Comparison of ENCODE assay signal across 8 mouse cellular contexts in genomic region chr13:47042024-47042633, GRCm38 (mm10). TPM values are rescaled to one million over a fixed set of nuclear protein-coding genes. Genes with fewer than 3 reads are reported as not detected.
A peak's percentile ranks its signal among the peaks of the same experiment; 100 is the strongest.
DNase-seq lines count a peak whose midpoint lies in the region; ATAC-seq and TF ChIP-seq lines count a peak whose summit lies in the region.

No protein-coding gene starts in this region.

- no peaks in the 10 kb centered on the region for H3K36me3 ChIP-seq in lung, embryonic 16.5 days (ENCODE audit: control insufficient read depth, insufficient read depth, low read length)
- H3K36me3 ChIP-seq in forebrain, embryonic 15.5 days: 0 out of 2 replicates have a peak, but pooled peaks cover 5% of the 10 kb centered on the region
- H3K36me3 ChIP-seq in kidney, postnatal 0 days (ENCODE audit: insufficient read depth, low read length): no peaks in the 10 kb centered on the region
- H3K36me3 ChIP-seq in neural tube, embryonic 14.5 days (ENCODE audit: control insufficient read depth, insufficient read depth, low read length): no peaks in the 10 kb centered on the region

- ATAC-seq in lung, embryonic 16.5 days (ENCODE audit: low read depth): no peak
- ATAC-seq in forebrain, embryonic 15.5 days (replicated peaks): no peak
- ATAC-seq in kidney, postnatal 0 days (replicated peaks; ENCODE audit: low FRiP score, low read depth): no peak
- ATAC-seq in neural tube, embryonic 14.5 days (ENCODE audit: low read depth): no peak

- H3K27ac ChIP-seq in lung, embryonic 16.5 days (ENCODE audit: low read length): no peak overlapping the region
- H3K27ac ChIP-seq in forebrain, embryonic 15.5 days (replicated peaks): 0 out of 2 replicates have a peak overlapping the region, but pooled peaks have one; percentile 70
- peak overlapping the region; percentile 75; the same call in 1 of the 2 replicates for H3K27ac ChIP-seq in kidney, postnatal 0 days
- H3K27ac ChIP-seq in neural tube, embryonic 14.5 days (ENCODE audit: low read depth, low read length): peak overlapping the region; percentile 48; the same call in 1 of the 2 replicates

- peak overlapping the region; percentile 46; the same call in 1 of the 2 replicates for H3K9ac ChIP-seq in lung, embryonic 16.5 days (ENCODE audit: low read length)
- no peak overlapping the region for H3K9ac ChIP-seq in forebrain, embryonic 15.5 days (replicated peaks)
- peak overlapping the region; percentile 1; the same call in 1 of the 2 replicates for H3K9ac ChIP-seq in kidney, postnatal 0 days (ENCODE audit: low read depth, low read length)
- H3K9ac ChIP-seq in neural tube, embryonic 14.5 days (replicated peaks; ENCODE audit: low read depth, low read length): no peak overlapping the region

- no peak for DNase-seq in lung, postnatal 25 days (ENCODE audit: low spot score)
- peak; percentile 56 for DNase-seq in kidney, postnatal 0 days (ENCODE audit: low spot score)
- no peak for DNase-seq in right cerebral cortex, postnatal 4 days
- no peak for DNase-seq in right cerebral cortex, postnatal 25 days
- DNase-seq in thymus, postnatal 14 days: no peak

- H3K4me1 ChIP-seq in lung, embryonic 16.5 days (replicated peaks; ENCODE audit: control insufficient read depth, insufficient read depth, low read length): peaks cover 9% of the 10 kb centered on the region
- peaks cover 17% of the 10 kb centered on the region for H3K4me1 ChIP-seq in forebrain, embryonic 15.5 days
- H3K4me1 ChIP-seq in kidney, postnatal 0 days (replicated peaks; ENCODE audit: insufficient read depth, low read length): peaks cover 8% of the 10 kb centered on the region; the same call in 1 of the 2 replicates
- peaks cover 5% of the 10 kb centered on the region; the same call in 1 of the 2 replicates for H3K4me1 ChIP-seq in neural tube, embryonic 14.5 days (ENCODE audit: control insufficient read depth, insufficient read depth, low read length)

- 44% methylated on average over 8 of the region's 8 CpGs for WGBS in lung, embryonic 16.5 days
- WGBS in forebrain, embryonic 15.5 days: 44% methylated on average over 8 of the region's 8 CpGs
- 50% methylated on average over 8 of the region's 8 CpGs for WGBS in kidney, postnatal 0 days
- 56% methylated on average over 8 of the region's 8 CpGs for WGBS in neural tube, embryonic 14.5 days

- peak overlapping the region; percentile 98 for H3K4me2 ChIP-seq in lung, embryonic 16.5 days (ENCODE audit: low read depth, low read length)
- H3K4me2 ChIP-seq in forebrain, embryonic 15.5 days (replicated peaks): peak overlapping the region; percentile 95
- H3K4me2 ChIP-seq in kidney, postnatal 0 days (ENCODE audit: low read length): peak overlapping the region; percentile 99
- peak overlapping the region; percentile 99; the same call in 1 of the 2 replicates for H3K4me2 ChIP-seq in neural tube, embryonic 14.5 days (ENCODE audit: low read depth, low read length)

- TF ChIP-seq CTCF in kidney, postnatal 0 days (IDR thresholded peaks at IDR 0.05; ENCODE audit: low read depth): no peak; the same call in 1 of the 2 replicates

- H3K9me3 ChIP-seq in lung, embryonic 16.5 days (ENCODE audit: control insufficient read depth, low read length): no peaks in the 10 kb centered on the region
- H3K9me3 ChIP-seq in forebrain, embryonic 15.5 days: no peaks in the 10 kb centered on the region
- no peaks in the 10 kb centered on the region for H3K9me3 ChIP-seq in kidney, postnatal 0 days (replicated peaks; ENCODE audit: low read length)
- no peaks in the 10 kb centered on the region for H3K9me3 ChIP-seq in neural tube, embryonic 14.5 days (ENCODE audit: control insufficient read depth, low read length)

- H3K4me3 ChIP-seq in lung, embryonic 16.5 days (ENCODE audit: low read length): peak overlapping the region; percentile 68
- peak overlapping the region; percentile 86 for H3K4me3 ChIP-seq in forebrain, embryonic 15.5 days
- H3K4me3 ChIP-seq in kidney, postnatal 0 days (replicated peaks; ENCODE audit: low read depth, low read length): peak overlapping the region; percentile 69; the same call in 1 of the 2 replicates
- peak overlapping the region; percentile 4; the same call in 1 of the 2 replicates for H3K4me3 ChIP-seq in neural tube, embryonic 14.5 days (ENCODE audit: low read depth, low read length)

- H3K27me3 ChIP-seq in lung, embryonic 16.5 days (ENCODE audit: control insufficient read depth, insufficient read depth, low read depth, low read length): no peaks in the 10 kb centered on the region
- H3K27me3 ChIP-seq in forebrain, embryonic 15.5 days: no peaks in the 10 kb centered on the region
- H3K27me3 ChIP-seq in kidney, postnatal 0 days (ENCODE audit: insufficient read depth, low read length): no peaks in the 10 kb centered on the region
- H3K27me3 ChIP-seq in neural tube, embryonic 14.5 days (ENCODE audit: control insufficient read depth, insufficient read depth, low read length): no peaks in the 10 kb centered on the region

RNA-seq across cellular contexts. Expression of gene Kdm1b, which starts 1.2 kb away (rescaled TPM):
- polyA plus RNA-seq in lung, embryonic 16.5 days (2015; fragmentation: Nextera tagmentation; extraction: Ambion mirVana): 10.7 and 11.5 TPM in 2 replicates
- 21.8 and 22.3 TPM in 2 replicates for polyA plus RNA-seq in forebrain, embryonic 15.5 days (2015; fragmentation: Nextera tagmentation; extraction: Ambion mirVana)
- 11.6 and 12.9 TPM in 2 replicates for polyA plus RNA-seq in kidney, postnatal 0 days (2015; fragmentation: Nextera tagmentation; extraction: Ambion mirVana)
- polyA plus RNA-seq in neural tube, embryonic 14.5 days (2014; fragmentation: Nextera tagmentation; extraction: Ambion mirVana): 18.3 and 21.5 TPM in 2 replicates

RNA-seq across cellular contexts. Expression of gene Tpmt, which starts 2.4 kb away (rescaled TPM):
- polyA plus RNA-seq in lung, embryonic 16.5 days (2015; fragmentation: Nextera tagmentation; extraction: Ambion mirVana): 22.6 and 24.8 TPM in 2 replicates
- polyA plus RNA-seq in forebrain, embryonic 15.5 days (2015; fragmentation: Nextera tagmentation; extraction: Ambion mirVana): 23.2 and 23.6 TPM in 2 replicates
- polyA plus RNA-seq in kidney, postnatal 0 days (2015; fragmentation: Nextera tagmentation; extraction: Ambion mirVana): 55.3 and 55.8 TPM in 2 replicates
- polyA plus RNA-seq in neural tube, embryonic 14.5 days (2014; fragmentation: Nextera tagmentation; extraction: Ambion mirVana): 21.0 and 21.5 TPM in 2 replicates

RNA-seq across cellular contexts. Expression of gene Nhlrc1, which starts 27.5 kb away (rescaled TPM):
- polyA plus RNA-seq in lung, embryonic 16.5 days (2015; fragmentation: Nextera tagmentation; extraction: Ambion mirVana): 2.6 and 2.8 TPM in 2 replicates
- polyA plus RNA-seq in forebrain, embryonic 15.5 days (2015; fragmentation: Nextera tagmentation; extraction: Ambion mirVana): 14.1 and 15.0 TPM in 2 replicates
- polyA plus RNA-seq in kidney, postnatal 0 days (2015; fragmentation: Nextera tagmentation; extraction: Ambion mirVana): 2.3 and 2.7 TPM in 2 replicates
- 14.6 and 15.1 TPM in 2 replicates for polyA plus RNA-seq in neural tube, embryonic 14.5 days (2014; fragmentation: Nextera tagmentation; extraction: Ambion mirVana)

Comparison
In these comparisons a context has a peak if more than half of its experiments do, and no peak if none do; other contexts are left out.
1. H3K4me3 ChIP-seq: peak in every context shown above with its lines; median percentile 86 in forebrain, embryonic 15.5 days; 69 in kidney, postnatal 0 days; 68 in lung, embryonic 16.5 days; 4 in neural tube, embryonic 14.5 days.
2. H3K9ac ChIP-seq: peak in lung, embryonic 16.5 days (single experiment) and kidney, postnatal 0 days (single experiment); none in forebrain, embryonic 15.5 days (single experiment) and neural tube, embryonic 14.5 days (single experiment).
3. Peak in every context shown above with its lines, with median percentiles within 50 percentile points of each other: H3K4me2 ChIP-seq.